Mouse (Mus musculus) heart, embryonic 16.5 days (tissue): ENCODE measurements at regions not wholly inside any gene's neighbourhood (a gene's known extent, or its start where the extent isn't known, plus 50 kb on each side); places are given as distances from the start of the nearest gene placed in this dataset.

Experiments used
- ATAC-seq: fragments of 200-750 bp; cut with Nextera tagmentation; replicated peaks from 2 replicates; pipeline ENCODE4 v1.8.0; 2017; ENCODE audit warnings: moderate number of reproducible peaks; ENCODE audit not compliant: insufficient read depth, low FRiP score; ENCODE audit errors: extremely low read depth
- H3K27ac ChIP-seq: fragments of 300-500 bp; sonication (generic); 2 replicates; pipeline ENCODE4 v1.5.1; 2014; ENCODE audit warnings: mild to moderate bottlenecking, low read length, control low read depth, moderate library complexity
- H3K27me3 ChIP-seq: fragments of 300-500 bp; sonication (generic); 2 replicates; pipeline ENCODE4 v1.6.1; 2014; ENCODE audit warnings: low read length, mixed read lengths; ENCODE audit not compliant: control insufficient read depth, insufficient read depth
- H3K36me3 ChIP-seq: fragments of 300-500 bp; sonication (generic); 2 replicates; pipeline ENCODE4 v1.6.1; 2014; ENCODE audit not compliant: control insufficient read depth, insufficient read depth
- H3K4me1 ChIP-seq: fragments of 300-500 bp; sonication (generic); 2 replicates; pipeline ENCODE4 v1.6.1; 2014; ENCODE audit warnings: low read length, mixed read lengths; ENCODE audit not compliant: control insufficient read depth, insufficient read depth
- H3K4me2 ChIP-seq: fragments of 300-500 bp; sonication (generic); 2 replicates; pipeline ENCODE4 v1.6.1; 2014; ENCODE audit warnings: low read depth, mild to moderate bottlenecking, control low read depth, low read length
- H3K4me3 ChIP-seq: fragments of 300-500 bp; sonication (generic); 2 replicates; pipeline ENCODE4 v1.5.1; 2014; ENCODE audit warnings: mild to moderate bottlenecking, control low read depth, low read length
- H3K9ac ChIP-seq: fragments of 300-500 bp; sonication (generic); 2 replicates; pipeline ENCODE4 v1.6.1; 2014; ENCODE audit warnings: low read length, control low read depth
- H3K9me3 ChIP-seq: fragments of 300-500 bp; sonication (generic); replicated peaks from 2 replicates; pipeline ENCODE4 v1.6.1; 2016; ENCODE audit warnings: low read length; ENCODE audit not compliant: control insufficient read depth
- WGBS: fragments of 180-500 bp; shearing (Covaris S2); extraction: QIAGEN DNeasy Blood & Tissue Kit; methylation state at CpG from one replicate; pipeline ENCODE4 v1.1.7; 2014; 5-methylcytosine and 5-hydroxymethylcytosine counted together

- ATAC-seq, result no peak
Measured at GRCm38 (mm10) chr16:51457166-51457565, 573.9 kb upstream of the Cblb start.

DNA sequence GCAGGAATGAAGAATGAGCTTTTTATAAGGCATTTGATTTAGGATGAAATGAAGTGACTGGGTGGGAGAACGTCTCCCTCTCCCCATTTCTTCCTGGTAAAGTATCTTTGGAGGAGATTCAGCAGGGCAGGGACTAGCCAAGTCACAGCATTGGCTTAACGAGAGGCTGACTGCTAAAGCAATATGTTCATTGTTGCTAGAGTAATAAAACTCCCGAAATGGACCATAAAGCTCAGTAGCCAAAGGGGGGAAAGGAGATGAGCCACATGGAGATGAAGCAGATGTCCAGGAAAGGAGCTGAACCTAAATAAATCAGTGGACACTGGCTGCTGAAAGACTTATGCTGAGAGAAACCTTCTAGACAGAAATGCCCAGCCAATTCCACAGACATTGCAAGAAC is 555.3 kb upstream of the Cblb start:
- Histone ChIP-seq H3K4me3 (no peak overlapping the region), H3K4me1 (no peaks in the 10 kb centered on the region), H3K9me3 (no peaks in the 10 kb centered on the region), H3K4me2 (no peak overlapping the region), H3K27me3 (no peaks in the 10 kb centered on the region), H3K36me3 (no peaks in the 10 kb centered on the region), H3K27ac (no peak overlapping the region), H3K9ac (no peak overlapping the region)
- WGBS, result 72% methylated on average over 3 of the region's 3 CpGs
- no peak for ATAC-seq

More at GRCm38 (mm10) chr16:51457166-51457565, 573.9 kb upstream of the Cblb start:
- Histone ChIP-seq H3K4me1 (no peaks in the 10 kb centered on the region), H3K4me3 (no peak overlapping the region), H3K9ac (no peak overlapping the region), H3K36me3 (no peaks in the 10 kb centered on the region), H3K27ac (no peak overlapping the region), H3K9me3 (no peaks in the 10 kb centered on the region), H3K27me3 (no peaks in the 10 kb centered on the region), H3K4me2 (no peak overlapping the region)
- 49% methylated on average over 1 of the region's 1 CpGs for WGBS

DNA sequence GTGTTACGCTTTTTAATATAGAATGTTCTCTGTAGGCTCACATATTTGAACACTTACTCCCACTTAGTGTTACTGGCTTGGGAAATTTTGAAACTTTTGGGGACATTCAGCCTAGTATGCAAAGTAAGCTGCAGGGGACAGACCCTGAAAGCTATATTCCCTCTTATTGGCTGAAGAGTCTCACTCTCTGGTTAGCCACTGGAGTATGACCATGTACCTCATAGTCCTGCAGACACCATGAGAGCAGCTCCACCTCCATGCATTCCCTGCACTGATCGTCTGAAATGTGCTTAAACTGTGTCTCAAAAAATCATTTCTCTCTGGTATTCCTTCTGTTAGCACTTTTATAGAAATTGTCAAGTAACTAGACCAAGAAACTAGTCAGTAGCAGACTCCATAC is 534.9 kb upstream of the Cblb start:
- Histone ChIP-seq H3K27me3 (no peaks in the 10 kb centered on the region), H3K9ac (no peak overlapping the region), H3K9me3 (no peaks in the 10 kb centered on the region), H3K4me3 (no peak overlapping the region), H3K4me1 (no peaks in the 10 kb centered on the region), H3K36me3 (no peaks in the 10 kb centered on the region), H3K4me2 (no peak overlapping the region), H3K27ac (no peak overlapping the region)
- WGBS, result 82% methylated on average over 2 of the region's 2 CpGs
- no peak for ATAC-seq

- Histone ChIP-seq H3K27ac (no peak overlapping the region), H3K27me3 (no peaks in the 10 kb centered on the region), H3K4me2 (no peak overlapping the region), H3K9ac (no peak overlapping the region), H3K9me3 (no peaks in the 10 kb centered on the region), H3K4me1 (no peaks in the 10 kb centered on the region), H3K4me3 (no peak overlapping the region), H3K36me3 (no peaks in the 10 kb centered on the region)
- WGBS, result 80% methylated on average over 7 of the region's 7 CpGs
- no peak for ATAC-seq
Measured at GRCm38 (mm10) chr16:51497777-51498176, 533.2 kb upstream of the Cblb start.

DNA sequence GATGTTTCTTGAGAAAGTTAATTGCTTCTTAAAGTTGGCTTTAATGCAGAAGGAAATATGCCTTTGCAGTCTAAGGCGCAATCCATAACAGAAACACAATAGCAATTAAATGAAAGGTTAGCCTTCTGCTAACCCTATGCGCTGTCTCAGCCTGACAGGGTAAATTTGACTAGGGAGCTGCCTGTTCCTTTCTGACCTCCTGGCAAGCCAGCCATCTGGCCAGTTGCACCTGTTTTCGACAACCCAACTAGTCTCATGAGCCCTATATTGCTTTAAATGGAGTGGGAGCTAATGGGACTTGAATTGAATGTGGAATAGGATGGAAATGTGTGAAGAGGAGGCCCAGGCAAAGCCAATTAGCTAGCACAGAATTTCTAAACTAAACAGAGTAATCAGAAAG is 513.9 kb upstream of the Cblb start:
- Histone ChIP-seq H3K27ac (no peak overlapping the region), H3K36me3 (no peaks in the 10 kb centered on the region)
- WGBS, result 86% methylated on average over 3 of the region's 3 CpGs

DNA sequence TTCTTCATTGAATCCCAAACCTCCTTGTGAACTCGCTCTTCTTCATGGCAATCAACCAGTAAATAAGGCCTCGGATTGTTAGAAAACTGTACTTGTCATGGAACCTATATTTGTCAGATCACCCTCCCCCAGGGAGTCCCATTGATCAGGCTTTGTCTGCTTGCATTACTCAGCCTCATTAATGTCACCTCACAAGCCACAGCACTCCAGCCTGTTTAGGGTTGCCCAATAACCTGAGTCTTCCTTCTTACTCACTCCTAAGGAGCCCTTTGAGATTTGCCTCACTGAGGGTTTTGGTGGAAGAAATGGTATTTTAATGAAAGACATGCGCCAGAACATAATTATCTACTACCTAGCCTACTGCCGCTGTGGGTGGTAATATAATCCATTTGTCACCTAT is 510.3 kb upstream of the Cblb start:
- H3K4me2 ChIP-seq, result no peak overlapping the region
- no peak overlapping the region for H3K9ac ChIP-seq
- no peak overlapping the region for H3K4me3 ChIP-seq
- WGBS, result 83% methylated on average over 4 of the region's 4 CpGs
- H3K36me3 ChIP-seq, result no peaks in the 10 kb centered on the region
- 0 out of 2 replicates have a peak, but pooled peaks cover 2% of the 10 kb centered on the region for H3K4me1 ChIP-seq
- no peak for ATAC-seq
- no peak overlapping the region for H3K27ac ChIP-seq
- H3K27me3 ChIP-seq, result no peaks in the 10 kb centered on the region
- H3K9me3 ChIP-seq, result no peaks in the 10 kb centered on the region

More for the DNA sequence above, 513.9 kb upstream of the Cblb start:
- Histone ChIP-seq H3K4me2 (no peak overlapping the region), H3K9me3 (no peaks in the 10 kb centered on the region), H3K27me3 (no peaks in the 10 kb centered on the region), H3K4me3 (no peak overlapping the region), H3K4me1 (no peaks in the 10 kb centered on the region), H3K9ac (no peak overlapping the region)
- no peak for ATAC-seq

GRCm38 (mm10) chr16:51521317-51522092 is 509.5 kb upstream of the Cblb start:
- ATAC-seq, result no peak

DNA sequence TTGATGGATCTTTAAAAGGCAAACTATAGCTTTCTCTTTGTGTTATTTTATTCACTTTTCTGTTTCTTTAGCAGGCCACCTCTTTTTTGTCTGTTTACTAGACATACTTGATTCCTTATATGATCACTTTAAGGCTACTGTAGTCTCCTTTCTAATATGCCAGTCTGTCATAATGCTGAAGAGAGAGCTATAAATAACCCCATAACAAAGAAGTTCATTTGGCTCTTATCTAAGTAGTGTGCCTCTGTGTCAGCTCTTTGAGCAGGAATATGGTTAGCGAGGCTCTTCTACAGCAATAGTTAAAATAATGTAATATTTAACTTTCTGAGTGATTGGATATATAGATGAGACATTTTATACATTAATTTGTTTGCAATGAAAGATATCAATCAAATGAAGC is 507.0 kb upstream of the Cblb start:
- Histone ChIP-seq H3K27me3 (no peaks in the 10 kb centered on the region), H3K4me2 (no peak overlapping the region), H3K36me3 (no peaks in the 10 kb centered on the region), H3K4me1 (0 out of 2 replicates have a peak, but pooled peaks cover 2% of the 10 kb centered on the region), H3K9ac (no peak overlapping the region), H3K4me3 (no peak overlapping the region), H3K9me3 (no peaks in the 10 kb centered on the region), H3K27ac (no peak overlapping the region)
- ATAC-seq, result peak; percentile 72
- 41% methylated on average over 1 of the region's 1 CpGs for WGBS

More at GRCm38 (mm10) chr16:51521317-51522092, 509.5 kb upstream of the Cblb start:
- 78% methylated on average over 13 of the region's 13 CpGs for WGBS
- Histone ChIP-seq H3K9ac (no peak overlapping the region), H3K9me3 (no peaks in the 10 kb centered on the region), H3K4me2 (no peak overlapping the region), H3K27ac (no peak overlapping the region), H3K4me1 (0 out of 2 replicates have a peak, but pooled peaks cover 2% of the 10 kb centered on the region), H3K36me3 (no peaks in the 10 kb centered on the region), H3K27me3 (no peaks in the 10 kb centered on the region), H3K4me3 (no peak overlapping the region)

DNA sequence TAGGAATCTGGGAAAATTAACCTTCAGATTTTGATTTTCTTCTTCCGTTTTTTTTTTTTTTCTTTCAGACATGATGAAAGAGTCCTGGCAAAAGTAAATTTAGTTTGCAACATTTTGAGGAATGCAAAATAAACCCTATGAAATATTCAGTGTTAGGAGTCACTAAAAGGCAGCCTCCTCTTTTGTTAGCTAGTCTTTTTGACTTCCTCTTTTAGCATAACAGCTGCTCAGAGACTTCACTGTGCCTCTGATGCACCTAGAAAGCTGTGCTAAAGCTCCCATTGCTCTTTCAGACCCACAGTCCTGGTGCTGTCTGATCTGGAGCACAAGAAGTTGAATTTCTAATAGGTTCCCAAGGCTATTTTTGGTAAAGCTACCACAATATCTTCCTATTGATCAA is 498.5 kb upstream of the Cblb start:
- no peaks in the 10 kb centered on the region for H3K36me3 ChIP-seq
- WGBS, result 81% methylated on average over 1 of the region's 1 CpGs
- H3K9ac ChIP-seq, result no peak overlapping the region
- H3K4me3 ChIP-seq, result no peak overlapping the region
- H3K9me3 ChIP-seq, result no peaks in the 10 kb centered on the region
- no peaks in the 10 kb centered on the region for H3K27me3 ChIP-seq
- no peak overlapping the region for H3K4me2 ChIP-seq
- H3K27ac ChIP-seq, result no peak overlapping the region
- H3K4me1 ChIP-seq, result no peaks in the 10 kb centered on the region
- no peak for ATAC-seq
